Mouse (Mus musculus): ENCODE data around the gene Ppp1r12b. TPM values are rescaled to one million over a fixed set of nuclear protein-coding genes. Genes with fewer than 3 reads are reported as not detected.

Ppp1r12b gene
- polyA plus RNA-seq, 1 experiment from 2014 or later, result 5.4 TPM

- Histone ChIP-seq H3K4me2 (replicated peaks; ENCODE audit: low read depth, low read length) (no peak overlapping the region), H3K4me1 (ENCODE audit: insufficient read depth, low read depth, low read length) (no peaks in the 10 kb centered on the region), H3K27ac (ENCODE audit: low read length) (no peak overlapping the region), H3K9ac (replicated peaks; ENCODE audit: low read depth) (no peak overlapping the region), H3K9me3 (ENCODE audit: low read length) (no peaks in the 10 kb centered on the region), H3K27me3 (replicated peaks; ENCODE audit: insufficient read depth, low read length) (no peaks in the 10 kb centered on the region), H3K4me3 (ENCODE audit: low read depth, low read length) (no peak overlapping the region), H3K36me3 (ENCODE audit: insufficient read depth, low read length) (peaks cover 4% of the 10 kb centered on the region; the same call in 1 of the 2 replicates)
- DNase-seq (ENCODE audit: low spot score), result no peak
- 86% methylated on average over 4 of the region's 4 CpGs for WGBS
- TF ChIP-seq CTCF (IDR thresholded peaks at IDR 0.05) (no peak), EP300 (IDR thresholded peaks at IDR 0.05) (no peak)
- ATAC-seq, result no peak
Measured at GRCm38 (mm10) chr1:134763250-134763649, 192.5 kb downstream of the Ppp1r12b start.

DNA sequence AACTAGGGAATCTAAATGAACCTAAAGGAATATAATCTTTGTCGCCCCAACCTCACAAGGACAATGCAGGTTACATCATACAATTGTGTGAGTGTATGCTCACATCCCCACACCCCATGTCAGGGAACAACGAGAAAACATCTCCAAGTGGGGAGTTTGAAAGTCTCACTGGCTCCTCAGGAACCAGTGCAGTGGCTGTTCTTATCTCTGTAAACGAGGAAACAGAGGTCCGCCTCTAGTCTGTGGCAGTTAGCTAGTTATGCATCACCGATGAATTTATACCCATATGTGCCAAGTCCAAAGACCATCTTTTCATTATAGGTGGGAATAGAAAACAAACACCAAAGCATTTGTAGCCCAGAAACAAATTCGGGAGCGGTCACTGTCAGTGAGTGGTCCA, 194.2 kb downstream of the Ppp1r12b start:
- H3K4me2 ChIP-seq (replicated peaks; ENCODE audit: low read depth, low read length), result no peak overlapping the region
- WGBS, result 76% methylated on average over 7 of the region's 7 CpGs
- peaks cover 4% of the 10 kb centered on the region; the same call in 1 of the 2 replicates for H3K36me3 ChIP-seq (ENCODE audit: insufficient read depth, low read length)
- no peak overlapping the region for H3K9ac ChIP-seq (replicated peaks; ENCODE audit: low read depth)
- no peak overlapping the region for H3K27ac ChIP-seq (ENCODE audit: low read length)
- 0 out of 2 replicates have a peak, but pooled peaks cover 1% of the 10 kb centered on the region for H3K4me1 ChIP-seq (ENCODE audit: insufficient read depth, low read depth, low read length)
- ATAC-seq (no peak), DNase-seq (ENCODE audit: low spot score) (no peak)
- TF ChIP-seq CTCF (IDR thresholded peaks at IDR 0.05), result no peak
- TF ChIP-seq EP300 (IDR thresholded peaks at IDR 0.05), result no peak
- H3K27me3 ChIP-seq (replicated peaks; ENCODE audit: insufficient read depth, low read length), result no peaks in the 10 kb centered on the region
- H3K4me3 ChIP-seq (ENCODE audit: low read depth, low read length), result no peak overlapping the region
- no peaks in the 10 kb centered on the region for H3K9me3 ChIP-seq (ENCODE audit: low read length)

DNA sequence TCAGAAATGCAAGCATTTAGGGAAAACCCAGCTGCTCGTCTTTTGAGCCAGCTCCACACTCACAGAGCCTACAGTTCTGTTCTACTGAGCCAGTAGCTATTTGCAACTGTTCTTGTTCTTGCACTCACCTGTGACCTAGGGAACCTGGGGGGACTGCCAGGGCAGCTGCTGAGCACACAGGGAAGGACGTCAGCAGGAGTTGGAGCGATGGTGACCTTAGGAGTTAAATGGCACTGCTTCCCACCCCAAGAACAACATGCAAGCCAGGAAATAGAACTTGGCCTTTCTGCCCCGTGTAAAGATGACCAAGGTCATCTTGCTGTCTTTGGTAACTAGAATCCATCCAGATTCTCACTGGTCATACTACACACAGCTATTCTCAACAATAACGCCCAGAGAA, 195.1 kb downstream of the Ppp1r12b start:
- DNase-seq (ENCODE audit: low spot score), result no peak
- Histone ChIP-seq H3K4me1 (ENCODE audit: insufficient read depth, low read depth, low read length) (peaks cover 9% of the 10 kb centered on the region; the same call in 1 of the 2 replicates), H3K9ac (replicated peaks; ENCODE audit: low read depth) (no peak overlapping the region), H3K27me3 (replicated peaks; ENCODE audit: insufficient read depth, low read length) (no peaks in the 10 kb centered on the region), H3K27ac (ENCODE audit: low read length) (no peak overlapping the region), H3K9me3 (ENCODE audit: low read length) (no peaks in the 10 kb centered on the region), H3K4me3 (ENCODE audit: low read depth, low read length) (no peak overlapping the region), H3K4me2 (replicated peaks; ENCODE audit: low read depth, low read length) (no peak overlapping the region), H3K36me3 (ENCODE audit: insufficient read depth, low read length) (no peaks in the 10 kb centered on the region; the same call in 1 of the 2 replicates)
- TF ChIP-seq EP300 (IDR thresholded peaks at IDR 0.05) (no peak), CTCF (IDR thresholded peaks at IDR 0.05) (no peak)
- ATAC-seq, result no peak
- 70% methylated on average over 5 of the region's 5 CpGs for WGBS

DNA sequence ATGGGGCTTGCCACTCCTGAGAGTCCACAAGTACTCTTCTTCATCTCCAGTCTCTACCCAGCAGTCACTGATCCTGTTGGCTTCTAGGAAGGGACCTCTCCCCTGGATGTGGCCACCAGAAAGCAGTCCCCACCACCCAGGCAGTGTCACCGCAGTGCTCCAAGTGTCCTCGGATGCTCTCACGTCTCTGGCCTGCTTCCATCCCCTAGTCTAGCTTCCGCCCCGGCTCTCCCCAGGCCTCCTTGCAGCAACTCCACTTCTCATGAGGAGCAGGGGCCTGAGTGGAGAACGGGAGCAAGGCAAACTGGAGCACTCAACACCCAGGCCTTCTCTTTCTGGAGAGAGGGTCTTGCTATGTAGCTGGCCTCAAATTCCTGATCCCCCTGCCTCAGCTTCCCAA, 196.6 kb downstream of the Ppp1r12b start:
- Histone ChIP-seq H3K36me3 (ENCODE audit: insufficient read depth, low read length) (no peaks in the 10 kb centered on the region; the same call in 1 of the 2 replicates), H3K27me3 (replicated peaks; ENCODE audit: insufficient read depth, low read length) (no peaks in the 10 kb centered on the region), H3K4me3 (ENCODE audit: low read depth, low read length) (no peak overlapping the region), H3K4me2 (replicated peaks; ENCODE audit: low read depth, low read length) (no peak overlapping the region), H3K4me1 (ENCODE audit: insufficient read depth, low read depth, low read length) (peaks cover 17% of the 10 kb centered on the region; the same call in 1 of the 2 replicates), H3K27ac (ENCODE audit: low read length) (no peak overlapping the region), H3K9ac (replicated peaks; ENCODE audit: low read depth) (no peak overlapping the region), H3K9me3 (ENCODE audit: low read length) (no peaks in the 10 kb centered on the region)
- WGBS, result 71% methylated on average over 6 of the region's 6 CpGs
- ATAC-seq, result no peak
- TF ChIP-seq CTCF (IDR thresholded peaks at IDR 0.05), result no peak
- TF ChIP-seq EP300 (IDR thresholded peaks at IDR 0.05), result no peak
- DNase-seq (ENCODE audit: low spot score), result no peak

DNA sequence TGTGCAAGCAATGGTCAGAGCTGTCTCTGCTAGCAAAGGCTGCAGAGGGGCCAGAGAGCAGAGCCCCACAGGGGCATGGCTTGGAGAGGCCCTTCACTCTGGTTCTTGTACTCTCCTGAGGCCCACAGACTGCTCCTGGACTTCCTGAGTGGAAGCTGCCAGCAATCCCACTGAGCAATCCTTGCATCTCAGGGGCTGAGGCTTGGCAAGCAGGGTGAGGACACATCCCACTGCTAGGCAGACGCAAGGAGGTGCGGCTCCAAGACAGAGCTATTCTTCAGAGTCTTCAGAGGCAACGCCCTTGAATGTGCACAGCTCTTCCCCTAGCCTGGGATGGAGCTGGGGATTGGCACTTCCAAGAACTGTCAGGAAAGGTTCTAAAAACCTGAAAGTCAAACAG, 198.5 kb downstream of the Ppp1r12b start:
- no peak for TF ChIP-seq EP300 (IDR thresholded peaks at IDR 0.05)
- ATAC-seq (no peak), DNase-seq (ENCODE audit: low spot score) (no peak)
- H3K4me1 ChIP-seq (ENCODE audit: insufficient read depth, low read depth, low read length), result peaks cover 29% of the 10 kb centered on the region; the same call in 1 of the 2 replicates
- no peak overlapping the region for H3K9ac ChIP-seq (replicated peaks; ENCODE audit: low read depth)
- H3K36me3 ChIP-seq (ENCODE audit: insufficient read depth, low read length), result no peaks in the 10 kb centered on the region; the same call in 1 of the 2 replicates
- no peaks in the 10 kb centered on the region for H3K27me3 ChIP-seq (replicated peaks; ENCODE audit: insufficient read depth, low read length)
- WGBS, result 48% methylated on average over 3 of the region's 3 CpGs
- H3K9me3 ChIP-seq (ENCODE audit: low read length), result no peaks in the 10 kb centered on the region
- H3K4me2 ChIP-seq (replicated peaks; ENCODE audit: low read depth, low read length), result no peak overlapping the region
- H3K4me3 ChIP-seq (ENCODE audit: low read depth, low read length), result no peak overlapping the region
- H3K27ac ChIP-seq (ENCODE audit: low read length), result no peak overlapping the region; the same call in 1 of the 2 replicates

DNA sequence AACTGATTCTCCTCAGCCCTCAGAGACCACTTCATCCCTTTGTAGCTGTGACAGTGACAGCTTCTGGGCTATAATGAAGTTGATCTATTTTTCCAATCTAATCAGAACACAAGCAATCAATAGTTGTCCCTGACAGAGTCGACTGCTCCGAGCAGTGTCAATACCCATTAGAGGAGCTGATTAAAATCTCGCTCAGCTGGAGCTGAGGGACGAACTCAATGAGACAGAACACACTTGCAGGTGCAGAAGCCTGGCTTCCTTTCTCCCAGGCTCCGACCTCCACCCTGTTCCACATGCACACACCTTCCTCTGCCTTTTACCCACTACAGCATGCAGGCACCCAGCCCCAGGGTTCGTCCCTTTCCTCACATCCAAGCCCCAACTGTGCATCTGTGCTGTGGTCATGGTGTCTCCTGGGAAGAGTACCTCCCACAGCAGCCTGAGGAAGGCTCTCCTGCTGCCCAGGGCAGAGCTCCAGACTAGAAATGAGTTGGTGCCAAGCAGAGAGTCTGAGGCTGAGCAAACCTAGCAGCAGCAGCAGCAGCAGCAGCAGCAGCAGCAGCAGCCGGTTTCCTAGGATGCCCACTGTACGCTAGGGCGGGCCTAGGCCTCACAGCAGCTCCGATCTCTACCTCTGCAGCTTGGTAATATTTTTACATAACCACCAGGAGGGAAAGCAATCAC, 199.4 kb downstream of the Ppp1r12b start:
- Histone ChIP-seq H3K27ac (ENCODE audit: low read length) (no peak overlapping the region), H3K36me3 (ENCODE audit: insufficient read depth, low read length) (no peaks in the 10 kb centered on the region; the same call in 1 of the 2 replicates), H3K4me3 (ENCODE audit: low read depth, low read length) (no peak overlapping the region), H3K9me3 (ENCODE audit: low read length) (no peaks in the 10 kb centered on the region), H3K27me3 (replicated peaks; ENCODE audit: insufficient read depth, low read length) (no peaks in the 10 kb centered on the region), H3K9ac (replicated peaks; ENCODE audit: low read depth) (no peak overlapping the region), H3K4me2 (replicated peaks; ENCODE audit: low read depth, low read length) (no peak overlapping the region), H3K4me1 (ENCODE audit: insufficient read depth, low read depth, low read length) (peaks cover 29% of the 10 kb centered on the region; the same call in 1 of the 2 replicates)
- TF ChIP-seq EP300 (IDR thresholded peaks at IDR 0.05) (no peak), CTCF (IDR thresholded peaks at IDR 0.05) (no peak)
- 68% methylated on average over 10 of the region's 10 CpGs for WGBS
- ATAC-seq (no peak), DNase-seq (ENCODE audit: low spot score) (no peak)
